Mouse (Mus musculus): ENCODE results near the gene Sel1l3. TPM values are rescaled to one million over a fixed set of nuclear protein-coding genes. Genes with fewer than 3 reads are reported as not detected.

The Sel1l3 gene
- total RNA-seq (2014; fragmentation: Nextera tagmentation): not detected in 2 replicates
- not detected in 2 replicates for total RNA-seq (2017)

GRCm38 (mm10) chr5:53213711-53214352 lies at the start of gene Sel1l3:
Sel1l3 (minus strand) TSS chr5:53213927.
- ATAC-seq (replicated peaks; ENCODE audit: poor library complexity, severe bottlenecking): 0 out of 2 replicates have a peak, but pooled peaks have one; percentile 15

GRCm38 (mm10) chr5:53261999-53262398 lies 48.3 kb upstream of the Sel1l3 start:
- ATAC-seq (replicated peaks; ENCODE audit: poor library complexity, severe bottlenecking): no peak

GRCm38 (mm10) chr5:53259894-53260293 lies 46.2 kb upstream of the Sel1l3 start:
- ATAC-seq (replicated peaks; ENCODE audit: poor library complexity, severe bottlenecking): no peak

GRCm38 (mm10) chr5:53258038-53258786 lies 44.5 kb upstream of the Sel1l3 start:
- ATAC-seq (replicated peaks; ENCODE audit: poor library complexity, severe bottlenecking): peak; percentile 35; the same call in 1 of the 2 replicates

GRCm38 (mm10) chr5:53254821-53255220 lies 41.1 kb upstream of the Sel1l3 start:
- no peak for ATAC-seq (replicated peaks; ENCODE audit: poor library complexity, severe bottlenecking)

- no peak for ATAC-seq (replicated peaks; ENCODE audit: poor library complexity, severe bottlenecking)
These were observed 40.4 kb upstream of the Sel1l3 start for GRCm38 (mm10) chr5:53254154-53254553.

- ATAC-seq (replicated peaks; ENCODE audit: poor library complexity, severe bottlenecking): no peak
These were observed 35.8 kb upstream of the Sel1l3 start for GRCm38 (mm10) chr5:53249431-53250061.

GRCm38 (mm10) chr5:53248499-53248898 lies 34.8 kb upstream of the Sel1l3 start:
- no peak for ATAC-seq (replicated peaks; ENCODE audit: poor library complexity, severe bottlenecking)

GRCm38 (mm10) chr5:53243933-53244332 lies 30.2 kb upstream of the Sel1l3 start:
- no peak for ATAC-seq (replicated peaks; ENCODE audit: poor library complexity, severe bottlenecking)

GRCm38 (mm10) chr5:53242865-53243499 lies 29.3 kb upstream of the Sel1l3 start:
- no peak for ATAC-seq (replicated peaks; ENCODE audit: poor library complexity, severe bottlenecking)

GRCm38 (mm10) chr5:53241963-53242362 lies 28.2 kb upstream of the Sel1l3 start:
- peak; percentile 42 for ATAC-seq (replicated peaks; ENCODE audit: poor library complexity, severe bottlenecking)

GRCm38 (mm10) chr5:53241109-53241508 lies 27.4 kb upstream of the Sel1l3 start:
- no peak for ATAC-seq (replicated peaks; ENCODE audit: poor library complexity, severe bottlenecking)

GRCm38 (mm10) chr5:53239831-53240440 lies 26.2 kb upstream of the Sel1l3 start:
- ATAC-seq (replicated peaks; ENCODE audit: poor library complexity, severe bottlenecking): no peak

GRCm38 (mm10) chr5:53239189-53239588 lies 25.5 kb upstream of the Sel1l3 start:
- ATAC-seq (replicated peaks; ENCODE audit: poor library complexity, severe bottlenecking): no peak

- ATAC-seq (replicated peaks; ENCODE audit: poor library complexity, severe bottlenecking): no peak
These were observed 25.0 kb upstream of the Sel1l3 start for GRCm38 (mm10) chr5:53238761-53239160.

- no peak for ATAC-seq (replicated peaks; ENCODE audit: poor library complexity, severe bottlenecking)
These were observed 23.0 kb upstream of the Sel1l3 start for GRCm38 (mm10) chr5:53236749-53237148.

GRCm38 (mm10) chr5:53236136-53236535 lies 22.4 kb upstream of the Sel1l3 start:
- ATAC-seq (replicated peaks; ENCODE audit: poor library complexity, severe bottlenecking): no peak

GRCm38 (mm10) chr5:53235551-53235950 lies 21.8 kb upstream of the Sel1l3 start:
- ATAC-seq (replicated peaks; ENCODE audit: poor library complexity, severe bottlenecking): no peak

GRCm38 (mm10) chr5:53230560-53230959 lies 16.8 kb upstream of the Sel1l3 start:
- ATAC-seq (replicated peaks; ENCODE audit: poor library complexity, severe bottlenecking): no peak

GRCm38 (mm10) chr5:53225434-53225833 lies 11.7 kb upstream of the Sel1l3 start:
- no peak for ATAC-seq (replicated peaks; ENCODE audit: poor library complexity, severe bottlenecking)
